Mouse (Mus musculus) gonadal fat pad, adult 2 months (tissue): ENCODE results near the gene Dmrt1. TPM values are rescaled to one million over a fixed set of nuclear protein-coding genes. Genes with fewer than 3 reads are reported as not detected.

Experiments used
- DNase-seq: peaks from one replicate; pipeline ENCODE4 v3.0.0-alpha.2; 2012; ENCODE audit warnings: low read depth
- polyA plus RNA-seq: library from polyadenylated mRNA; depleted of rRNA; stranded (reverse); fragments of >200 nt; gene quantifications from 2 replicates; pipeline ENCODE4 v1.2.3, GENCODE M21; 2012; rRNA removed

Gene Dmrt1
- polyA plus RNA-seq, 1 experiment = not detected

DNA sequence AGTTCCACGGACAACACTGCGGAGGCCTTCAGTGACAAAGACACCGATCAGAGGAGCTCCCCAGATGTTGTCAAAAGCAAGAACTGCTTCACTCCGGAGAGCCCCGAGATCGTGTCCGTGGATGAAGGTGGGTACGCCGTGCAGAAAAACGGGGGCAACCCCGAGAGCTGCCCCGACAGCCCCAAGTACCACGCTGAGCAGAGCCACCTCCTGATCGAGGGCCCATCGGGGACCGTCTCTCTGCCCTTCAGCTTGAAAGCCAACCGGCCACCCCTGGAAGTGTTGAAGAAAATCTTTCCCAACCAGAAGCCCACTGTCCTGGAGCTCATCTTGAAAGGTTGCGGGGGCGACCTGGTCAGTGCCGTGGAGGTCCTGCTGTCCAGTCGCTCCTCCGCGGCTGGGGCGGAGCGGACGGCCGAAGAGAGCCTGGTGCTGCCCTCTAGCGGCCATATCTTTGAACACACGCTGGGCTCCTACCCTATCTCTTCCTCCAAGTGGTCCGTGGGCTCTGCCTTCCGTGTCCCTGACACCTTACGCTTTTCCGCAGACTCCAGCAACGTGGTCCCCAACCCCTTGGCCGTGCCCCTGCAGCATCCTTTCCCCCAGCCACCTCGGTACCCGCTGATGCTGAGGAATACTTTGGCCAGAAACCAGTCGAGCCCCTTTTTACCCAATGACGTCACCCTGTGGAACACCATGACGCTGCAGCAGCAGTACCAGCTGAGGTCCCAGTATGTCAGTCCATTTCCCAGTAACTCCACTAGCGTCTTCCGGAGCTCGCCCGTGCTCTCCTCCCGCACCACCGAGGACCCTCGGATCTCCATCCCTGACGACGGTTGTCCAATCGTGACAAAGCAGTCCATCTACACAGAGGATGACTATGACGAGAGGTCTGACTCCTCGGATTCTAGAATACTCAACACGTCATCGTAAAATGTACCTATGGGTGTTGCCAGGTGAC lies 117.2 kb downstream of the Dmrt1 start:
- no peak for DNase-seq

DNA sequence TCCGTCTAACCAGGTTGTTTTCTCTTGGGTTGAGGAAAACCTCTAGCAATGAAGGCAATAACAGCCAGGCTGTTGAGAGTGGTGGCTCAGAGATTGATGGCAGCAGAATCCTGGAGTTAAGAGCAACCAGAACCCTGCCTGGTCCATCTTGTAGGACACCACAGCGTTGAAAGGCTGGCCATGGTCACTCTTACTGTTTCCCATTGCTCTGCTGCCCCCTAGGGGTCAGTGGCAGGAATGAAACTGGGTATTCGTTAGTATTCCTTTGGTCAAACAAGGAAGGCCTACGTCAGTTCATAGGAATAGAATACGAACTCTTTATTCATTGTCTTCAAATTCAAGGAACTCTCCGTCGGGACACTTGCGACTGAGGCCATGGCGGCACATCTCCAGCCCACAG lies 123.1 kb downstream of the Dmrt1 start:
- DNase-seq = no peak

DNA sequence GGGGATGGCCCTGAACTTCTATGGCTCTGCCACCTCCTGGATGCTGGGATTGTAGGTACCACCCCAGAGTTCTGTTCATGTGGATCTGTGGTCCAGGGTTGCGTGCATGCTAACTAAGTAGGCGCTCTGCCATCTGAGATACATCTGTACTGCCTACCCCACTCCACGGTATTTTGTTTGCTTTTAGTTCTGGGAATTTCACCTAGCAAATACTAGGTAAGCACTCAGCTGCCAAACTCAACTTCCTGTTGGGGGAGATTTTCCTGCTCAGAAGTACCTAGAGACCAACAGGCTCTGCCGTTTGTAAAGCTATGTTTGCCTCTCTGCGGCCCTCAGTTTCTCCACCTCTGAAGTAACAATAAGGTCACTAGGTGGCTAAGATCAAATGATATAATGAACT lies 129.7 kb downstream of the Dmrt1 start:
- no peak for DNase-seq

GRCm38 (mm10) chr19:25635622-25636244 lies 130.3 kb downstream of the Dmrt1 start:
- DNase-seq = no peak

GRCm38 (mm10) chr19:25638766-25639361 lies 133.4 kb downstream of the Dmrt1 start:
- no peak for DNase-seq

- no peak for DNase-seq
Observed at GRCm38 (mm10) chr19:25641786-25642185, 136.4 kb downstream of the Dmrt1 start.

DNA sequence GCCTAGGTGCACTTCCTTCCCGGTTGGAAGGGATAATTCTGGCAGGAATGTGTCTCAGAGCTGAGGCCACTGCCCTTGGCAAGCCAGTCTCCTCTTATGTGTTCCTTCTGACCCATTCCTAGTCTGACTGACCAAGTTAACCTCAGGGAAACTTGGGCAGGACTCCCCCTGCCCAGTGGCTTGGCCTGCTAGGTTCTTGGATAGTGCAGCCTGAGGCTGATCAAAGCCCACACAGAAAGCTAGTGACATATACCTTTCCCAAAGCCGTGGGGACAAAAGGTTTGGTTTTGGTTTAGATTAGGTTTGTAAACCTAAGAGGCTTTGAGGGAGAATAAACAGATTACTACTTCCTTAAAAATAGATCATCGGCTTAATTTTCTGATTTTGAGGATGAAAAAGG lies 141.7 kb downstream of the Dmrt1 start:
- no peak for DNase-seq

DNA sequence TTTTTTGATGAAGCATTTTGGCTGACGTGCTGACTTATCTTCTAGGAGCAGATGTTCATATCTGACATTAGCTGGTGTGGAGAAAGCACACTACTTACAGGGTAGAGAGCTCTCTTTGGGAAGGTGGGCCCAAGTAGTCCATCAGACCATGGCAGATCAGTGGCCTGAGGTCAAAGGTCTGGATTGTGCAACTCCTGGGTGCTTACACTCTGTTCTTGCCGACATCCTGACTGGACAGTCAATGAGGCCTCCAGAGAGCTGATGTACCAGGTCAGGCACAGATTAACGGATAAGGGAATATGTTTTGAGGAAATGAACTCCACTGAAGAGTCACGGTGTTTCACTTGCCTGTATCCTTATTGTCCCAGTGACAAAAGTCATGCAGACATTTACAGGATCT lies 143.3 kb downstream of the Dmrt1 start:
- DNase-seq = no peak

- no peak for DNase-seq
Observed at GRCm38 (mm10) chr19:25650474-25650873, 145.1 kb downstream of the Dmrt1 start.

- no peak for DNase-seq
Observed at GRCm38 (mm10) chr19:25652560-25652959, 147.1 kb downstream of the Dmrt1 start.

Other genes starting within 250 kb of the Dmrt1 start
- not detected in 2 replicates for gene Dmrt3, start 104.7 kb downstream of the Dmrt1 start, polyA plus RNA-seq
- gene Dmrt2, start 166.8 kb downstream of the Dmrt1 start, polyA plus RNA-seq = 18.6 and 38.1 TPM in 2 replicates